Mouse (Mus musculus) MN1 (cell line): ENCODE results near the gene Lrrc4b.

Experiments
- DNase-seq: peaks from one replicate; pipeline ENCODE4 v3.0.0-alpha.2; 2016; ENCODE audit warnings: low spot score

The Lrrc4b gene

DNA sequence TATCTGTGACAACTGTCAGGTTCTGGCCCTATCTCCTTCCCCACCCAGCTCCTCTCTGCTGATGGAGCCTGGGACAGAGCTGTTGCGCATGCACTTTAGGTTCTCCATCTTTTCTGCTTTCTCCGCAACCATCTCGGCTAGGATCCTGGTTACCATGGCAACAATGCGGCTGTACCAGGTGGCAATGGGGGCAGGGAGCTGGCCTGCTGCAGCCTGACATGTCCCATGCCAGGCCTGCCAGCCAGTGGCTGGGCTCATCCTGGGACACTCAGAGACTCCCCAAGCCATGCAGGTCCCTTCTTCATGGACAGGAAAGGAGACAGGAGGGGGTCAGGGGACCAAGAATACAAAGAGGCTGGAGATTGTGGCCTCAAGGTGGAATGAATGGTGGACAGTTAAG is 35.7 kb downstream of the Lrrc4b start:
- DNase-seq, result peak; percentile 73

DNA sequence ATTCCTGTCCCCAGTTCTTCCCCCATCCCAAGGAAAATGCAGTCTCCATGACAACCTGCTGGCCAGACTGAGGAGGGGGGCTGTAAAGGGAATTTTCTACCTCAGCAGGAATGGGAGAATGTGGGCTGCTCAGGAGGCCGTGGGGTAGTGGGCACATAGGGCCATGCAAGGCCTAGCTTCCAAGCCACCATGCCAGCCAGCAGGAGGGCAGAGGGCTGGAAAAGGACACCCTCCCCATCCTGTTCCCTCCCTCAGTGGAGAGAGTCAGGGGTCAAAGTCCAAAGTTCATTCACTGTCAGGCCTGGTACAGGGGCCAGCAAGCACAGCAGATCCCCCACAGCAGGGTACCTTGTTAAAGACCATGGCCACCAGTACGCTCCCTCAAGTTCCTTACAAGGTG is 36.3 kb downstream of the Lrrc4b start, which contains the start of gene Aspdh:
Aspdh (plus strand) TSS at position 281 of the 400 bp plus-strand sequence.
- DNase-seq, result no peak

DNA sequence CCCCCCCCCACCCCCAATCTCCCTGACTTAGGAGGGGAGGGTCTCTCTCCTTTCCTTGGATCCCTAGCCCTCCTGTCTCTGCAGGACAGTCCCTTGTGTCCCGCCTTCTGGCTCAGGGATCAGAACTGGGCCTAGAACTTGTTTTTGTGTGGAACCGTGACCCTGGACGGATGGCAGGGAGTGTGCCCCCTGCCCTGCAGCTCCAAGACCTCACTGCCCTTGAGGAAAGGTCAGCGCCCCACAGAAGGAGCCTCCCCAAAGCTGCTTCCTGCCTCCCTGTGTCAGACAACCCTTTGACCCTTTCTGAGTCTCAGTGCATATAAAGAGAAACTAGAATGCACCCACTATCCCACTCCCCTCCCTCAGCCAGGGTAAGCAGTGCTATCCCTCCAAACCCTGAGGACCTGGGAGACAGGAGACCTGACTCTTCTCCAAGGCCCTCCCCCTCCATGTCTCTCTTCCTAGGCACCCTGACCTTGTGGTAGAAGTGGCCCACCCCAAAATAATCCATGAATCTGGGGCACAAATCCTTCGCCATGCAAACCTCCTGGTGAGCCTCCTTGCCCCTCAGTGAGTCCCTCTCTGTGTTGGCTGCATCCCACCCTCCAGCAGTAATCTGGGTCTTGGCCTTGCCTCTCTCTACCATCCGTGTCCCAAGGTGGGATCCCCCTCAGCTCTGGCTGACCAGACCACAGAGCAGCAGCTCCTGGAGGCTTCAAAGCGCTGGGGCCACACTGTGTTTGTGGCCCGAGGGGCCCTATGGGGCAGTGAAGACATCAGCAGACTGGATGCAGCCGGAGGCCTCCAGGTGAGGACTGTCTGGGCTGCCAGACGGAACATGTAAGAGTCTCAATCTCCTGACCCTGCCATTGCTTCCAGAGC is 37.4 kb downstream of the Lrrc4b start:
- no peak for DNase-seq

DNA sequence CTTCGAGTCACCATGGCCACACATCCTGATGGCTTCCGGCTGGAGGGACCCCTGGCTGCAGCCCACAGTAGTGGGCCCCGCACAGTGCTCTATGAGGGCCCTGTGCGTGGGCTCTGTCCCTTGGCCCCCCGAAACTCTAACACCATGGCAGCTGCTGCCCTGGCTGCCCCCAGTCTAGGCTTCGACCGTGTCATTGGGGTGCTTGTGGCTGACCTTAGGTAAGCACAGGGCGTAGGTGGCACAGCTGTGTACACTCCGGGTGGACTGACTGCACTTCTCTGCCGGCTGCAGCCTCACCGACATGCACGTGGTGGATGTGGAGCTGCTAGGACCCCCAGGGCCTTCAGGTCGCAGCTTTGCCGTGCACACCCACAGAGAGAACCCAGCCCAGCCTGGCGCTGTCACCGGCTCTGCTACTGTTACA is 38.1 kb downstream of the Lrrc4b start:
- no peak for DNase-seq

DNA sequence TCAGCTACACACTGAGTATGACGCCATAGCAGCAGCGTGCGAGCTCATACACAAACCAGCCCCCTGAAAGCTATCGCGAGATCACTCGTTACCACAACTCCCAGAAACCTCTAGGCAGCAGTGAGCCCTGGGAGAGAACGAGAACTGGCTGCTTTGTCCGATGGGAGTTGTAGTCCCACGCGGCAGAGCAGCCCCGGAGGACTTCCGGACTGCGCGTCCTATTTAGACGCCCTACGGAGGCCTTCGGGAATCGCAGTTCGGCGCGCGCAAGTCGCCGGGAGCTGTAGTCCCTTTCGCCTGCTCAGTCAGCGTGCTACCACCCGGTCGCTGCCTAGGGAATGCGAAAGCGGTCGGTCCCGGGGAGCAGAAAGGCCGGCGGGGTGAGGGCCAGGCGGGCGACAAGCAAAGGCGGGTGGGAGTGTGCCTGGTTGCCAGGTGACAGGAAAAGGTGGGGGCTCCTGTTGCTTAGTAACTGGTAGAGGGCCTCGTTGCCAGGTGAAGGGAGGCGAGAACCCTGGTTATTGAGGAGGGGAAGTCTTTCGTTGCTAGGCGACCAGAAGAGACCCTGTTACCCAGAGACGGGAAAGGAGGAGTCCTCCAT is 39.1 kb downstream of the Lrrc4b start, which contains the start of gene Josd2:
Josd2 (plus strand) TSS at position 170 of the 601 bp plus-strand sequence.
- DNase-seq, result peak; percentile 97

DNA sequence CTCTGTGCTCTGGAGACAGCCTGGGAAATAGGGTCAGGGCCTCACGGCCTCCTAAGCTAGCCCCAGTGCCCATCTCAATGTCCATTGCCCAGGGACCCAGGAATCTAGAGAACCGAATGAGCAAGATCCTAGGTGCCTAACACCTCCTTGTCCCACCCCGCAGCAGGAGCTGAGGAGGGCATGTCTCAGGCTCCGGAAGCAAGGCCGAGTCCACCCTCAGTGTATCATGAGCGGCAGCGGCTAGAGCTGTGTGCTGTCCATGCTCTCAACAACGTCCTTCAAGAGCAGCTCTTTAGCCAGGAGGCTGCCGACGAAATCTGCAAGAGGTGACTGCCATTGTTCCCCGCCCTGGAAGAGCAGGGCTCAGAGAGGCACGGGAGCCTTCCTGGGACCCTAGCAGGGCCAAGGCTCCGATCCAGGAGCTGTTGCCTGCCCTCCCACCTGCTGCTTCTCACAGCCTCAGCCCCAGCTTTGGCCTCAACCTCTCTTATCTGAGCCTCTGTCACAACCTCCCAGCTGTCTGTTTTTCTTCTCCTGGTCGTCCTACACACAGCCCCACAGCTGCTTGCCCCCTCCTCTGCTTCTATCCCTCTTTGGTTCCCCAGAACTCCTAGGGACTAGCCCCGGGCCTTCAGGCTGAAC is 39.9 kb downstream of the Lrrc4b start:
- DNase-seq, result no peak

DNA sequence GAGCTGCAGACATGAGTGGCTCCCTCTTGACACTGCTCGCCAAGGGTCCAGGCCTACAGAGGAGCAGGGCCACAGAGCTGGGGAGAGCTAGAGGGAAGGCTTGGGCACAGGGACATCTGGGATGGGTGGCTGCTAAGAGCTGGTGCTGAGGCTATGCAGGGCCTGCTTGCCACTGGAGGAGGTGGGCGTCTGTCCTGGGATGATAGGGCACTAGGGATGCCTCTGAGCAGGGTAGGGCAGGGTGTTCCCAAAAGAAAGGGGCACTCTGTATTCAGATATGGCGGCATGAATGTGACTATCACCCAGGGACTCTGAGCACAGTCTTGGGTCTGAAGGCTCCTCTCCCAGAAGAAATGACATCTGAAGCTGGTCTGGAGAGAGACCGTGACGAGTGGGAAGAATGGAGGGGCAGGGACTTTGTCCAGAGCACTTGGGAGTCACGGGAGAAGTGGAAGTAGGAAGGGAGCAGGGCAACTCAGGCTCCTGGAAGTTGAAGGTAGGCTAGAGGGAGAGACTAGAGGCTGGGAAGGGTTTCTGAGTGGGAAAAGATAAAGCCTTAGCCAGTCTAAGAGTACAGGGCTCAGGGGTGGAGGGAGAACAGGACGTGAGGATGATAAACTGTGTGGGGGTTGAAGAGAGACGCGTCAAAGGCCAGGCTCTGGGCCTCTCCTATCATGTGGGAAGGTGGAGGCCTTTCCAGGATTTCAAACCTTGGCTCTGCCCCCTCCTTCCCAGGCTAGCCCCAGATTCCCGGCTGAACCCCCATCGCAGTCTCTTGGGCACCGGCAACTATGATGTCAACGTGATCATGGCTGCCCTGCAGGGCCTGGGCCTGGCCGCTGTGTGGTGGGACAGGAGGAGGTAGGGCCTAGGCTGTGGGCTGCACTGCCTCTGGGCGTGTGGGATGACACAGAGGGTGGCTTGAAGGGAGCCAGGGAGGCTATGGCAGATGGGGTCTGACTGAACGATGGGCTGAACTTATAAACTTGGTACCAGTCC is 41.2 kb downstream of the Lrrc4b start:
- DNase-seq, result no peak

DNA sequence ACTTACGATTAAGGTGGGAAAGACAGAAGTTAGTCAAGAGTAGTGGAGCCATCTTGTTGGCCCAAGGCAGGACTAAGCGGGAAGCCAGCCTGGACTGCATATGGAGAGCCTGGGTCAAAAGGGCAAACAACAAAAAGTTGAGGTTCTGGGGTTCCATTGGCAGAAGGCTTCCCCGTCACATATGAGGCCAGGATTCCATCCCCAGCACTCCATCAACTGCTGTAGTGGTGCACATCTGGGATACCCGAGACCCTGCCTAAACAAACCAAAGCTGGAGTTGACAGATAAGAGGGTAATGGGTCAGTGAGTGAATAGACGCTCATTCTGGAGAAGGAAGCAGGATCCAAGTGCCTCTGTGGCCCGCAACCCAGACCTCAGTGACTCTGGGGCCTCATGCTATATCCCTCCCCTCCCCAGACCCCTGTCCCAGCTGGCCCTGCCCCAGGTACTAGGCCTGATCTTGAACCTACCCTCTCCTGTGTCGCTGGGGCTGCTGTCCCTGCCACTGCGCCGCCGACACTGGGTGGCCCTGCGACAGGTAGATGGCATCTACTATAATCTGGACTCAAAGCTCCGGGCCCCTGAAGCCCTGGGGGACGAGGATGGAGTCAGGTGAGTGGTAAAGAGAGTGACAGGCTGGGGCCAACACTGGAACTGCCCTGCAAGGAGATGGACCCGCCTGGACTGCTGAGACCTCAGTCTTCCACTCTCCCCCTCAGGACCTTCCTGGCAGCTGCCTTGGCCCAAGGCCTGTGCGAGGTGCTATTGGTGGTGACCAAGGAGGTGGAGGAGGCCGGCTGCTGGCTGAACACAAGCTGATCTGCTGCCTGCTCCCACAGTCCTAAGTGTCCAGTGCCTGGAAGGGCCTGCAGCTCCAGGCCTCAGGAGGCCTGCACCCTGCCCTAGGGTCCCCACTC is 42.1 kb downstream of the Lrrc4b start:
- no peak for DNase-seq

DNA sequence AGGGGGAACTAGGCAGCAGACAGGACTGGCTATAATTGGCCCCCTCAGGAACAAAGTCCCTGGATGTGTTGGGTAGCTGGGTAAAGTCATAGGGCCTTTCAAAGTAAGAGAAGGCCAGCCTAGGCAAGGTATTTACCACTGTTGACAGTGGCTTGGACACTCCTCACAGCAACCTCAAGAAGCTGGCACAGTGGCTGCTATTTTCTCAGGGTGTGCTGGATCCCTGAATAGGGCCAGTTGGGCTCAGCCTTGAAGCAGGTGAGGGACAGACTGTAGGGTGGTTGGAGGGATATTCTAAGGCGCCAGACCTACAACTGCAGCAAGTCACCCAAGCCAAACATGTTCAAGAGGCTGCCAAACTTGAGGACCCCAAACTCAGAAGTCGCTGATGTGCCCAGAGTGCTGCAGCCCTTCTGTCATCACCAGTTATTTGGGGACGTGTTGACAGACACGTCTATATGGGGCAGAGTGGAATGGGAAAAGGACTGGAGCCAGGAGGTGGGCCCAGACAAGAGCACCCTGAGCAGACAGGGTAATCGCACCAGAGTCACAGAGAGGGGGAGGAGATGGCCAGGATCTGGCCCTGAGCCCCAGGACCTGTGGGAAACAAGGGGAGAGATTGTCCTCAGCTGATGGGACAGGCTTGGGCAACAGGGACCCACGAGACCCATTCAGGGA is 43.2 kb downstream of the Lrrc4b start:
- no peak for DNase-seq

DNA sequence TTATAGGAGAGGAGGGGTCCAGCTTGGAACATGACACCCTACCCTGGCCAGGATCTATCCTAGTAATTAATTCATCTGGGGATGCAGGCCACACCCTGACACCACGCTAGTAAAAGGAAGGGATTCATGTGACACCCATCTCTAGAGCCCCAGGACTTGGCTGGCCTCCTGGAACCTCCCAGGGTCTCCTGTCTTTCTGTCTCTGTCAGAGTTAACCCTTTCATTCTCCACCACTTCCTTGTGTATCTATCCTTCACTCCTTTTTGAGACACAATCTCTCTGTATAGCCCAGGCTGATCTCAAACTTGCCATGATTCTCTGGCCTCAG is 43.7 kb downstream of the Lrrc4b start:
- DNase-seq, result no peak

DNA sequence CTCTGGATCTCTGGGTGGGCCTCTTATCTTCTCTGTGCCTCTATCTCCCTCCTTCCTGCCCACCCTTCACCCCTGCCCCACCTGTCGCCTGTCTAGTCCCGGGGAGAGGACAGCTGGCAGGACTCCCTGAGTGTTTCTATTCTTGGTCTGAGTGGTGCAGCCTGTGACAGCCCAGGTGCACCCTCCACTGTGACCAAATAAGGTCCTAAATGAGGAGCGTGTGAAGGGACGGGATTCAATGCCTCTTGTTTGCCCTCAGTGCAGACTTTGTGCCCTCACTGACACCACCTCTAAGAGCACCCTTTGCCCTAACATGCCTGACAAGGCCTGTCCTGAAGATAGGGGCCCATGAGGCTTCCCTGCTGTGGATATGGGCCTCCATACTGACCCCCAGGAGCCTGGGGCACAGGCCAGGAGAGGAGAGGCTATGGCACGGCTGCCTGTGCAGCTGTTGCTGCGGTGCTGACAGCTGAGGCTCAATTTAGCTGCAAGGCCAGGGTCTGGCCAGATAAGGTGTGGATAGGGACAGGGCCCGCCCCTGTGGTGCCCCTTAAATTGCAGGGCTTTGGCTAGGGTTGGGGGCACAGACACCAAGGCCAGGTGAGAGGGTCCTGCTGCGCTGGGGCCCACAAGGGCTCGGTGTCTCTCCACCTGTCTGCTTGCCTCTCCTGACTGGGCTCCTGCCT is 44.3 kb downstream of the Lrrc4b start:
- no peak for DNase-seq

DNA sequence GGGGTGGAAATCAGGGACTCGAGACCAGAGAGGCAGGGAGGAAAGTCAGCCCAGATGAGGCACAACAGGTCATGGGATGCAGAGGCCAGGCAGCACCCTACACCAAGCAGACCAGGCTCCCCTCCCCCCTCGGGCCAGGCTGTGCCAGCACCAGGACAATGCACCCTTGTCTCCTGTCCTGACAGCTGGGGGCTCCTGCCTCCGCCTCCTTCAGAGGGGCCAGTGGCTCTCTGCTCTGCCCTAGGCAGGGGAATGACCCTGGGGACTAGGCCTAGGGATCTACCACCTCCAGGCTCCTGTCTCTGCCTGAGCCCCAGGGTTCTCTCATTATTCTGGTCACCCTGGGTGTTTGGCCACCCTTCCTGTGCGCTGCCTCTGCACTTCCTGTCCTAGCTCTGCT is 45.6 kb downstream of the Lrrc4b start:
- DNase-seq, result peak; percentile 64

DNA sequence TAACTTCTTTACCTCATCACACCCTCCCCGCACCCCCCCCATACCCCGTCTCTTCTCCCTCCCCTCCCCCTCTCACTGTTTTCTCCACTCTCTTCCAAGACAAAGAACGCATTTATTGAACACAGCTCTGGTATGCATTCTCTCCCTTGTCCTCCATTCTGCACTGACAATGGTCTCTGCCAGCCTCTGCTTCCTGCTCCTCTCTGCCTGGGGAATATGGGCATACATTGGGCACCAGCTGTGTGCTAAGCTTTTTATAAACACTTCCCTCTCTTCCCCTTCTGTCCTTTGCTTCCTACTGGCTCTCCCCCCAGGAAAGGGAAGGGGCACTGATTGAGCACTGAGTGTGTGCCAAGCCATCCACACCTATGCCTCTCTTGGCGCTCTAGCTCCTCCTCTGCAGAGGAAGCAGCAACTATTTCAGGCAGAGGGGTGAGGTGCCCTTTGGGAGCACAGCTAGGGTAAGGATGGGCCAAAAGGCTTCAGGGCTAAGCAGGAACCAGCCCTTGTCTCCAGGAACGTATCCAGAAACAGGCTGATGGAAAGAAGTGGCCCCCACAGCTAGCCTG is 46.3 kb downstream of the Lrrc4b start:
- DNase-seq, result no peak

DNA sequence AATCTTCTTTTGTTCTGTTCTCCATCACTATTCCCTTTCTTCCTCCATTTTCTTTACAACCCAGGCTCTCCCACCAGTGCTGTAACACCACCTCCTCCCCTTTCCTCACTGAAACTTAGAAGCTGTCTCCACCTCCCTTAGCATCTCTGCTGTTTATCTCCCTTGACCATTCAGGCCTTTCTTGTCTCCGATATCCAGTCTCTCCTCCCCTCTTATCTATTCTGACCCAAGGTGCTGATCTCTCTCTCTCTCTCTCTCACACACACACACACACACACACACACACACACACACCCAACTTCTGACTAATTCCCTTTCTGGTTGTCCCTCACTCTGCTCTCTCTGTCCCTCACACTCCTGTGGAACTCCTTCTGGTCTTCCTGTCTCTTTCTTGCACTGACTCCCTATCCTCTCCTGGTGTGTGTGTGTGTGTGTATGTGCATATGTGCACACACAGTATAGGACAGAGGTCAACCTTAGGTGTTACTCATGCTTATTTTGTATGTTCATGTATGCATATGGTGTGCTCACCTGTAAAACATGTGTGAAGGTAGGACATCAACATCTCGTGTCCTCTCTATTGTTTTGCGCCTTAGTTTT is 54.1 kb downstream of the Lrrc4b start:
- DNase-seq, result no peak

DNA sequence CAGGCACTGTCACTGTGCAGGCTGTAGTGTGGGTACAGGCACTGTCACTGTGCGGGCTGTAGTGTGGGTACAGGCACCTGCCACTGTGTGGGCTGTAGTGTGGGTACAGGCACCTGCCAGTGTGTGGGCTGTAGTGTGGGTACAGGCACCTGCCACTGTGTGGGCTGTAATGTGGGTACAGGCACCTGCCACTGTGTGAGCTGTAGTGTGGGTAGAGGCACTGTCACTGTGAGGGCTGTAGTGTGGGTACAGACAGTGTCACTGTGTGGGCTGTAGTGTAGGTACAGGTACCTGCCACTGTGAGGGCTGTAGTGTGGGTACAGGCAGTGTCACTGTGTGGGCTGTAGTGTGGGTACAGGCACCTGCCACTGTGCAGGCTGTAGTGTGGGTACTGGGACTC is 55.3 kb downstream of the Lrrc4b start:
- no peak for DNase-seq

DNA sequence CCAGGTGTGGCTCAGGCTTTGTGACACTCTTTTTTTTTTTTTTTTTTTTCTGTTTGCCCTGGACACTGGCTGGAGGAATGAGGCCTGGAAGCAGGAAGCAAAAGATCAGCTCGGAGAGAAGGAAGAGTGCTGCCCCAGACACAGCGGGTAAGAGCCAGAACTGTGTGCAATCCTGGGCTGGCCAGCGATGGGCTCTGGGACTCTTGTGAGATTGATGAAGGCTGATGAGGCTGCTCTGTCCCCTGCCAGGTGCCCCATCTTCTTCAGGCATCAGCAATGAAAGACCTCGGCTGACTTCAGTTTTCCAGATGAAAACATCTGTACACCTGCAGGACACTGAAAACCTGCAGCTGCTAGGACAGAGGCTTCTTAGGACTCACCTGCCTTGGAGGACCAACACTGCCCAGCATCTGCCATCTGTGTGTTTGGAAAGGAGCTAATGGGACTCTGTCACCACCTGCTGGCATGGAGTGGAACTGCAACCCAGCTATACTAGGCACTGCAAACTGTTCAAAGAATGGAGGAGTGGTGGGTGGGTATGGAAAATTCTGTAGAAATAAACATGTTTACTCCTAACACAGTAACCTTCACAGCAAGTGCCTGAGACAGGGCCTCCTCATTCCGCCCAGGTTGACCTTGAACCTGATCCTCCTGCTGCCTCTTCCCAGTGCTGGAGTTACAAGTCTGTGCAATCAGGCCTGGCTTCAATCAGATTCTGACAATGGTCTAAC is 56.2 kb downstream of the Lrrc4b start:
- peak; percentile 77 for DNase-seq

DNA sequence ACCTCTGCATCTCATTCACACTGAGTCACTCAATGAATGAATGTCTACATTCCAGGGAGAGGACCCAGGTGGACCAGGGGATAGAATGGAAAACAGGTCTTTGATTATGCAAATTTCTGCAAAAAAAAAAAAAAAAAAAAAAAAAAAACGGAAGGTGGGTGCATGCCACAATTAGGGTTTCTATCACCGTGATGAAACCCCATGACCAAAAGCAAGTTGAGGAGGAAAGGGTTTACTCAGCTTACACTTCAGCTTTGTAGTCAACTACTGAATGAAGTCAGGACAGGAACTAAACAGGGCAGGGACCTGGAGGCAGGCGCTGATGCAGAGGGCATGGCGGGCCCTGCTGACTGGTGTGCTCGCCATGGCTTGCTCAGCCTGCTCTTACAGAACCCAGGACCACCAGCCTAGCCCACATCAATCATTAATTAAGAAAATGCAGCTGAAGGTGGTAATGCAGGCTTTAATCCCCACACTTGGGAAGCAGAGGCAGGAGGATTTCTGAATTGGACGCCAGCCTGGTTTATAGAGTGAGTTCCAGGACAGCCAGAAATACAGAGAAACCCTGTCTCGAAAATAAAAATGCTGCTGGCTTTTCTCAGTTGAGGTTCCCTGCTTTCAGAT is 56.9 kb downstream of the Lrrc4b start:
- DNase-seq, result no peak
